Mouse (Mus musculus) embryonic facial prominence, embryonic 13.5 days (tissue): ENCODE measurements around the gene Tmbim7. TPM values are rescaled to one million over a fixed set of nuclear protein-coding genes. Genes with fewer than 3 reads are reported as not detected.
"Not testable (repeated sequence)": the region's sequence is repeated elsewhere in the genome, so short reads cannot be mapped to it uniquely, and the experiment has no call there.

Experiments used
- ATAC-seq: fragments of 200-750 bp; cut with Nextera tagmentation; 2 replicates; pipeline ENCODE4 v1.8.0; 2017; ENCODE audit warnings: low read depth; ENCODE audit not compliant: insufficient number of reproducible peaks, insufficient read depth, low FRiP score, low TSS enrichment
- H3K27ac ChIP-seq: fragments of 300-500 bp; sonication (generic); 2 replicates; pipeline ENCODE4 v1.5.1; 2015; ENCODE audit warnings: moderate library complexity, mild to moderate bottlenecking, inconsistent platforms
- H3K27me3 ChIP-seq: fragments of 300-500 bp; sonication (generic); 2 replicates; pipeline ENCODE4 v1.6.1; 2015; ENCODE audit warnings: mild to moderate bottlenecking, inconsistent platforms
- H3K36me3 ChIP-seq: fragments of 300-500 bp; sonication (generic); 2 replicates; pipeline ENCODE4 v1.6.1; 2015; ENCODE audit warnings: mild to moderate bottlenecking, inconsistent platforms
- H3K4me1 ChIP-seq: fragments of 300-500 bp; sonication (generic); 2 replicates; pipeline ENCODE4 v1.6.1; 2015; ENCODE audit warnings: inconsistent platforms
- H3K4me2 ChIP-seq: fragments of 300-500 bp; sonication (generic); 2 replicates; pipeline ENCODE4 v1.6.1; 2015; ENCODE audit warnings: moderate library complexity, mild to moderate bottlenecking, inconsistent platforms
- H3K4me3 ChIP-seq: fragments of 300-500 bp; sonication (generic); 2 replicates; pipeline ENCODE4 v1.5.1; 2015; ENCODE audit warnings: mild to moderate bottlenecking, inconsistent platforms
- H3K9ac ChIP-seq: fragments of 300-500 bp; sonication (generic); 2 replicates; pipeline ENCODE4 v1.6.1; 2015; ENCODE audit warnings: mild to moderate bottlenecking, inconsistent platforms
- H3K9me3 ChIP-seq: fragments of 300-500 bp; sonication (generic); 2 replicates; pipeline ENCODE4 v1.6.1; 2016; ENCODE audit warnings: inconsistent platforms
- WGBS: fragments of 180-500 bp; shearing (Covaris S2); methylation state at CpG from one replicate; pipeline ENCODE4 v1.1.7; 2015; ENCODE audit warnings: mixed read lengths; 5-methylcytosine and 5-hydroxymethylcytosine counted together
- polyA plus RNA-seq: library from polyadenylated mRNA; unstranded; fragments of >200 nt; fragmentation: Nextera tagmentation; extraction: Ambion mirVana; gene quantifications from 2 replicates; pipeline ENCODE4 v1.2.1, GENCODE M21; 2015

Tmbim7 gene
- polyA plus RNA-seq = not detected in 2 replicates

- Histone ChIP-seq H3K4me2 (no peak within 1 kb of the TSS), H3K4me1 (peaks cover 3% of the 10 kb centered on the region; the same call in 1 of the 2 replicates), H3K27me3 (no peaks in the 10 kb centered on the region), H3K36me3 (no peaks in the 10 kb centered on the region), H3K27ac (no peak within 1 kb of the TSS), H3K4me3 (no peak within 1 kb of the TSS), H3K9me3 (no peaks in the 10 kb centered on the region), H3K9ac (no peak within 1 kb of the TSS)
- WGBS = 82% methylated on average over 6 of the region's 6 CpGs
- no peak for ATAC-seq
Measured at GRCm38 (mm10) chr5:3650881-3651280, at the start of gene Tmbim7. TSS of gene Tmbim7 (plus strand) at chr5:3651181.

GRCm38 (mm10) chr5:3607114-3607513, 43.9 kb upstream of the Tmbim7 start:
- Histone ChIP-seq H3K36me3 (peaks cover 60% of the 10 kb centered on the region), H3K4me1 (no peaks in the 10 kb centered on the region), H3K27me3 (no peaks in the 10 kb centered on the region), H3K9me3 (no peaks in the 10 kb centered on the region), H3K27ac (no peak overlapping the region), H3K4me2 (no peak overlapping the region), H3K9ac (no peak overlapping the region), H3K4me3 (no peak overlapping the region)
- ATAC-seq = no peak
- WGBS = 94% methylated on average over 9 of the region's 9 CpGs

GRCm38 (mm10) chr5:3609241-3609640, 41.7 kb upstream of the Tmbim7 start:
- WGBS = 90% methylated on average over 7 of the region's 7 CpGs
- no peak for ATAC-seq
- peaks cover 63% of the 10 kb centered on the region for H3K36me3 ChIP-seq
- H3K27ac ChIP-seq = no peak overlapping the region
- H3K9ac ChIP-seq = no peak overlapping the region
- H3K4me3 ChIP-seq = no peak overlapping the region
- H3K4me2 ChIP-seq = no peak overlapping the region
- H3K27me3 ChIP-seq = no peaks in the 10 kb centered on the region
- no peaks in the 10 kb centered on the region for H3K4me1 ChIP-seq
- no peaks in the 10 kb centered on the region for H3K9me3 ChIP-seq

GRCm38 (mm10) chr5:3611835-3612234, 39.1 kb upstream of the Tmbim7 start:
- not testable (repeated sequence) for H3K9me3 ChIP-seq, H3K27ac ChIP-seq, H3K4me2 ChIP-seq, H3K4me3 ChIP-seq, H3K4me1 ChIP-seq, H3K9ac ChIP-seq, ATAC-seq, H3K27me3 ChIP-seq
- H3K36me3 ChIP-seq = peaks cover 55% of the 10 kb centered on the region
- 89% methylated on average over 2 of the region's 2 CpGs for WGBS

- Histone ChIP-seq H3K4me3 (no peak overlapping the region), H3K9me3 (no peaks in the 10 kb centered on the region), H3K27me3 (no peaks in the 10 kb centered on the region), H3K36me3 (peaks cover 53% of the 10 kb centered on the region), H3K27ac (no peak overlapping the region), H3K4me2 (no peak overlapping the region), H3K9ac (no peak overlapping the region), H3K4me1 (no peaks in the 10 kb centered on the region)
- no peak for ATAC-seq
- 94% methylated on average over 7 of the region's 7 CpGs for WGBS
Measured at GRCm38 (mm10) chr5:3620486-3620885, 30.5 kb upstream of the Tmbim7 start.

- ATAC-seq = no peak
- 81% methylated on average over 5 of the region's 5 CpGs for WGBS
- Histone ChIP-seq H3K27ac (no peak overlapping the region), H3K4me2 (no peak overlapping the region), H3K4me1 (no peaks in the 10 kb centered on the region), H3K9ac (no peak overlapping the region), H3K27me3 (no peaks in the 10 kb centered on the region), H3K9me3 (no peaks in the 10 kb centered on the region), H3K36me3 (peaks cover 52% of the 10 kb centered on the region), H3K4me3 (no peak overlapping the region)
Measured at GRCm38 (mm10) chr5:3630055-3630454, 20.9 kb upstream of the Tmbim7 start.

- Histone ChIP-seq H3K9me3 (no peaks in the 10 kb centered on the region), H3K4me2 (no peak overlapping the region), H3K36me3 (peaks cover 47% of the 10 kb centered on the region), H3K9ac (no peak overlapping the region), H3K4me3 (no peak overlapping the region), H3K27me3 (no peaks in the 10 kb centered on the region), H3K27ac (no peak overlapping the region), H3K4me1 (no peaks in the 10 kb centered on the region)
- 76% methylated on average over 16 of the region's 16 CpGs for WGBS
- ATAC-seq = no peak
Measured at GRCm38 (mm10) chr5:3631512-3632271, 19.3 kb upstream of the Tmbim7 start.

- H3K36me3 ChIP-seq = peaks cover 47% of the 10 kb centered on the region
- no peaks in the 10 kb centered on the region for H3K4me1 ChIP-seq
- H3K9ac ChIP-seq = no peak overlapping the region
- no peaks in the 10 kb centered on the region for H3K27me3 ChIP-seq
- H3K27ac ChIP-seq = no peak overlapping the region
- H3K4me3 ChIP-seq = no peak overlapping the region
- no peaks in the 10 kb centered on the region for H3K9me3 ChIP-seq
- WGBS = 69% methylated on average over 5 of the region's 5 CpGs
- no peak overlapping the region for H3K4me2 ChIP-seq
- no peak for ATAC-seq
Measured at GRCm38 (mm10) chr5:3632285-3632684, 18.7 kb upstream of the Tmbim7 start.

GRCm38 (mm10) chr5:3633315-3633714, 17.7 kb upstream of the Tmbim7 start:
- Histone ChIP-seq H3K4me3 (no peak overlapping the region), H3K4me2 (no peak overlapping the region), H3K9me3 (no peaks in the 10 kb centered on the region), H3K27me3 (no peaks in the 10 kb centered on the region), H3K9ac (no peak overlapping the region), H3K4me1 (no peaks in the 10 kb centered on the region), H3K27ac (no peak overlapping the region), H3K36me3 (peaks cover 44% of the 10 kb centered on the region)
- no peak for ATAC-seq
- WGBS = 93% methylated on average over 13 of the region's 13 CpGs

- Histone ChIP-seq H3K9ac (no peak overlapping the region), H3K27ac (no peak overlapping the region), H3K9me3 (no peaks in the 10 kb centered on the region), H3K27me3 (no peaks in the 10 kb centered on the region), H3K4me2 (no peak overlapping the region), H3K4me3 (no peak overlapping the region), H3K4me1 (no peaks in the 10 kb centered on the region), H3K36me3 (peaks cover 43% of the 10 kb centered on the region)
- WGBS = 75% methylated on average over 4 of the region's 4 CpGs
- no peak for ATAC-seq
Measured at GRCm38 (mm10) chr5:3633951-3634350, 17.0 kb upstream of the Tmbim7 start.

GRCm38 (mm10) chr5:3635286-3635685, 15.7 kb upstream of the Tmbim7 start:
- Histone ChIP-seq H3K4me2 (no peak overlapping the region), H3K27ac (no peak overlapping the region), H3K27me3 (no peaks in the 10 kb centered on the region), H3K9me3 (no peaks in the 10 kb centered on the region), H3K36me3 (peaks cover 41% of the 10 kb centered on the region), H3K9ac (no peak overlapping the region), H3K4me1 (no peaks in the 10 kb centered on the region), H3K4me3 (no peak overlapping the region)
- 78% methylated on average over 8 of the region's 8 CpGs for WGBS
- ATAC-seq = no peak

GRCm38 (mm10) chr5:3644621-3645020, 6.4 kb upstream of the Tmbim7 start:
- H3K9ac ChIP-seq = no peak overlapping the region
- no peaks in the 10 kb centered on the region for H3K27me3 ChIP-seq
- no peak overlapping the region for H3K27ac ChIP-seq
- H3K9me3 ChIP-seq = no peaks in the 10 kb centered on the region
- no peak overlapping the region for H3K4me3 ChIP-seq
- no peak overlapping the region for H3K4me2 ChIP-seq
- ATAC-seq = no peak
- H3K36me3 ChIP-seq = peaks cover 38% of the 10 kb centered on the region
- peaks cover 10% of the 10 kb centered on the region for H3K4me1 ChIP-seq
- WGBS = 95% methylated on average over 6 of the region's 6 CpGs
